Mouse (Mus musculus) kidney, adult 10 weeks (tissue): ENCODE results near the gene Gm20854. TPM values are rescaled to one million over a fixed set of nuclear protein-coding genes. Genes with fewer than 3 reads are reported as not detected.

Source experiments
- polyA plus RNA-seq: library from polyadenylated mRNA; stranded (reverse); fragments of 350-450 nt; fragmentation: Illumina TruSeq; extraction: RNeasy Lipid Tissue Mini Kit (QIAGEN cat#74804); gene quantifications from one replicate; pipeline ENCODE4 v1.2.3, GENCODE M21; 2014; ENCODE audit warnings: low read depth, low replicate concordance

The Gm20854 gene
- not detected for polyA plus RNA-seq

GRCm38 (mm10) chrY:85530808-85531207, at the start of gene Gm20854:
Gene Gm20854 (minus strand): TSS chrY:85530908.

